Mouse (Mus musculus): Measurements from ENCODE around the gene Ppara. TPM values are rescaled to one million over a fixed set of nuclear protein-coding genes. Genes with fewer than 3 reads are reported as not detected.

Ppara gene
- polyA plus RNA-seq, 1 experiment from 2014 or later: 0.24 TPM

- H3K4me3 ChIP-seq: no peak overlapping the region
These were observed 35.3 kb upstream of the Ppara start for GRCm38 (mm10) chr15:85699452-85699851.

GRCm38 (mm10) chr15:85699862-85700501, 34.8 kb upstream of the Ppara start:
- H3K4me3 ChIP-seq: no peak overlapping the region
- no peaks in the 10 kb centered on the region for H3K9me3 ChIP-seq
- no peak for DNase-seq (ENCODE audit: low spot score)
- 94% methylated on average over 13 of the region's 13 CpGs for WGBS
- peaks cover 52% of the 10 kb centered on the region for H3K27me3 ChIP-seq (ENCODE audit: insufficient read depth, poor library complexity, severe bottlenecking)
- peak overlapping the region; percentile 41; the same call in 1 of the 2 replicates for H3K27ac ChIP-seq
- no peaks in the 10 kb centered on the region for H3K36me3 ChIP-seq
- H3K4me1 ChIP-seq (replicated peaks): peaks cover 16% of the 10 kb centered on the region

More at GRCm38 (mm10) chr15:85699452-85699851, 35.3 kb upstream of the Ppara start:
- Histone ChIP-seq H3K9me3 (no peaks in the 10 kb centered on the region), H3K4me1 (replicated peaks) (peaks cover 16% of the 10 kb centered on the region), H3K27ac (no peak overlapping the region), H3K36me3 (no peaks in the 10 kb centered on the region), H3K27me3 (ENCODE audit: insufficient read depth, poor library complexity, severe bottlenecking) (peaks cover 48% of the 10 kb centered on the region)
- DNase-seq (ENCODE audit: low spot score): no peak
- 94% methylated on average over 5 of the region's 5 CpGs for WGBS

- no peaks in the 10 kb centered on the region for H3K36me3 ChIP-seq
- no peak overlapping the region for H3K27ac ChIP-seq
- WGBS: 87% methylated on average over 9 of the region's 9 CpGs
- no peak for DNase-seq (ENCODE audit: low spot score)
- no peaks in the 10 kb centered on the region for H3K9me3 ChIP-seq
- peaks cover 22% of the 10 kb centered on the region for H3K4me1 ChIP-seq (replicated peaks)
- peaks cover 52% of the 10 kb centered on the region for H3K27me3 ChIP-seq (ENCODE audit: insufficient read depth, poor library complexity, severe bottlenecking)
- no peak overlapping the region for H3K4me3 ChIP-seq
These were observed 34.1 kb upstream of the Ppara start for GRCm38 (mm10) chr15:85700716-85701115.

GRCm38 (mm10) chr15:85701128-85701930, 33.5 kb upstream of the Ppara start:
- H3K27ac ChIP-seq: no peak overlapping the region; the same call in 1 of the 2 replicates
- no peak overlapping the region for H3K4me3 ChIP-seq
- no peaks in the 10 kb centered on the region for H3K9me3 ChIP-seq
- WGBS: 87% methylated on average over 10 of the region's 10 CpGs
- peaks cover 54% of the 10 kb centered on the region for H3K27me3 ChIP-seq (ENCODE audit: insufficient read depth, poor library complexity, severe bottlenecking)
- no peak for DNase-seq (ENCODE audit: low spot score)
- no peaks in the 10 kb centered on the region for H3K36me3 ChIP-seq
- H3K4me1 ChIP-seq (replicated peaks): peaks cover 23% of the 10 kb centered on the region

GRCm38 (mm10) chr15:85702411-85702951, 32.3 kb upstream of the Ppara start:
- Histone ChIP-seq H3K4me3 (no peak overlapping the region), H3K36me3 (no peaks in the 10 kb centered on the region), H3K9me3 (no peaks in the 10 kb centered on the region), H3K4me1 (replicated peaks) (peaks cover 23% of the 10 kb centered on the region), H3K27ac (peak overlapping the region; percentile 59; the same call in 1 of the 2 replicates), H3K27me3 (ENCODE audit: insufficient read depth, poor library complexity, severe bottlenecking) (peaks cover 52% of the 10 kb centered on the region)
- 90% methylated on average over 13 of the region's 13 CpGs for WGBS
- DNase-seq (ENCODE audit: low spot score): no peak

- Histone ChIP-seq H3K27ac (peak overlapping the region; percentile 59; the same call in 1 of the 2 replicates), H3K4me1 (replicated peaks) (peaks cover 23% of the 10 kb centered on the region), H3K9me3 (no peaks in the 10 kb centered on the region), H3K36me3 (no peaks in the 10 kb centered on the region), H3K27me3 (ENCODE audit: insufficient read depth, poor library complexity, severe bottlenecking) (peaks cover 50% of the 10 kb centered on the region), H3K4me3 (no peak overlapping the region)
- 74% methylated on average over 11 of the region's 11 CpGs for WGBS
- no peak for DNase-seq (ENCODE audit: low spot score)
These were observed 31.6 kb upstream of the Ppara start for GRCm38 (mm10) chr15:85703194-85703641.

- peaks cover 51% of the 10 kb centered on the region for H3K27me3 ChIP-seq (ENCODE audit: insufficient read depth, poor library complexity, severe bottlenecking)
- H3K4me1 ChIP-seq (replicated peaks): peaks cover 23% of the 10 kb centered on the region
- H3K27ac ChIP-seq: no peak overlapping the region
- H3K9me3 ChIP-seq: no peaks in the 10 kb centered on the region
- DNase-seq (ENCODE audit: low spot score): no peak
- no peaks in the 10 kb centered on the region for H3K36me3 ChIP-seq
- WGBS: 85% methylated on average over 4 of the region's 4 CpGs
- H3K4me3 ChIP-seq: no peak overlapping the region
These were observed 30.9 kb upstream of the Ppara start for GRCm38 (mm10) chr15:85703858-85704257.

GRCm38 (mm10) chr15:85704341-85705012, 30.3 kb upstream of the Ppara start:
- Histone ChIP-seq H3K36me3 (no peaks in the 10 kb centered on the region), H3K27me3 (ENCODE audit: insufficient read depth, poor library complexity, severe bottlenecking) (peaks cover 56% of the 10 kb centered on the region)

GRCm38 (mm10) chr15:85705013-85705528, 29.7 kb upstream of the Ppara start:
- Histone ChIP-seq H3K27me3 (ENCODE audit: insufficient read depth, poor library complexity, severe bottlenecking) (peaks cover 56% of the 10 kb centered on the region), H3K4me1 (replicated peaks) (peaks cover 26% of the 10 kb centered on the region)
- WGBS: 81% methylated on average over 9 of the region's 9 CpGs

More at GRCm38 (mm10) chr15:85704341-85705012, 30.3 kb upstream of the Ppara start:
- Histone ChIP-seq H3K4me3 (no peak overlapping the region), H3K9me3 (no peaks in the 10 kb centered on the region), H3K4me1 (replicated peaks) (peaks cover 23% of the 10 kb centered on the region), H3K27ac (no peak overlapping the region)
- DNase-seq (ENCODE audit: low spot score): no peak
- WGBS: 82% methylated on average over 8 of the region's 8 CpGs

GRCm38 (mm10) chr15:85705566-85706332, 29.0 kb upstream of the Ppara start:
- no peak for DNase-seq (ENCODE audit: low spot score)
- Histone ChIP-seq H3K36me3 (no peaks in the 10 kb centered on the region), H3K4me3 (no peak overlapping the region), H3K27ac (no peak overlapping the region), H3K9me3 (no peaks in the 10 kb centered on the region), H3K4me1 (replicated peaks) (peaks cover 26% of the 10 kb centered on the region), H3K27me3 (ENCODE audit: insufficient read depth, poor library complexity, severe bottlenecking) (peaks cover 57% of the 10 kb centered on the region)
- WGBS: 76% methylated on average over 13 of the region's 13 CpGs

More at GRCm38 (mm10) chr15:85705013-85705528, 29.7 kb upstream of the Ppara start:
- no peak overlapping the region for H3K27ac ChIP-seq
- DNase-seq (ENCODE audit: low spot score): no peak
- H3K36me3 ChIP-seq: no peaks in the 10 kb centered on the region
- no peaks in the 10 kb centered on the region for H3K9me3 ChIP-seq
- no peak overlapping the region for H3K4me3 ChIP-seq

- Histone ChIP-seq H3K27ac (no peak overlapping the region), H3K9me3 (no peaks in the 10 kb centered on the region), H3K36me3 (no peaks in the 10 kb centered on the region), H3K27me3 (ENCODE audit: insufficient read depth, poor library complexity, severe bottlenecking) (peaks cover 59% of the 10 kb centered on the region), H3K4me1 (replicated peaks) (peaks cover 23% of the 10 kb centered on the region), H3K4me3 (no peak overlapping the region)
- WGBS: 89% methylated on average over 8 of the region's 8 CpGs
- DNase-seq (ENCODE audit: low spot score): no peak
These were observed 28.3 kb upstream of the Ppara start for GRCm38 (mm10) chr15:85706527-85706926.

GRCm38 (mm10) chr15:85707017-85707416, 27.8 kb upstream of the Ppara start:
- Histone ChIP-seq H3K4me1 (replicated peaks) (peaks cover 23% of the 10 kb centered on the region), H3K4me3 (no peak overlapping the region), H3K36me3 (no peaks in the 10 kb centered on the region), H3K9me3 (no peaks in the 10 kb centered on the region), H3K27ac (no peak overlapping the region), H3K27me3 (ENCODE audit: insufficient read depth, poor library complexity, severe bottlenecking) (peaks cover 61% of the 10 kb centered on the region)
- 91% methylated on average over 11 of the region's 11 CpGs for WGBS
- no peak for DNase-seq (ENCODE audit: low spot score)
